Mouse (Mus musculus) MEL (cell line): ENCODE results near the gene Slc38a2. TPM values are rescaled to one million over a fixed set of nuclear protein-coding genes. Genes with fewer than 3 reads are reported as not detected.

Experiments used
- DNase-seq: peaks from one replicate; pipeline ENCODE4 v3.0.0; 2011; ENCODE audit warnings: low read depth, low spot score
- H3K27ac ChIP-seq: 2 replicates; pipeline ENCODE4 v1.5.1; 2012; ENCODE audit warnings: low read depth, mild to moderate bottlenecking, control low read depth, low read length, moderate library complexity; ENCODE audit not compliant: control insufficient read depth
- H3K27me3 ChIP-seq, 2 experiments: fragments of 150-350 bp in 1 of 2; sonication (generic) in 1 of 2; 2 replicates each; pipeline ENCODE4 v1.6.1; 2012; ENCODE audit warnings: low read length in 2 of 2, mild to moderate bottlenecking in 2 of 2, improper control_type of control experiment in 1 of 2, moderate library complexity in 1 of 2; ENCODE audit not compliant: insufficient read depth in 2 of 2, control insufficient read depth in 1 of 2
- H3K36me3 ChIP-seq, 2 experiments: 2 replicates each; pipeline ENCODE4 v1.6.1; 2012 to 2014; ENCODE audit warnings: low read length in 2 of 2, improper control_type of control experiment in 1 of 2, inconsistent platforms in 1 of 2, mild to moderate bottlenecking in 1 of 2; ENCODE audit not compliant: insufficient read depth in 2 of 2, control insufficient read depth in 1 of 2
- H3K4me1 ChIP-seq, 2 experiments: fragments of 150-350 bp in 1 of 2; sonication (generic) in 1 of 2; 2 replicates each; pipeline ENCODE4 v1.6.1; 2012; ENCODE audit warnings: low read length in 2 of 2, improper control_type of control experiment in 1 of 2, mild to moderate bottlenecking in 1 of 2; ENCODE audit not compliant: insufficient read depth in 2 of 2, control insufficient read depth in 1 of 2
- H3K4me3 ChIP-seq, 2 experiments: fragments of 150-350 bp in 1 of 2; sonication (generic) in 1 of 2; 2 replicates each; pipeline ENCODE4 v1.5.1; 2012; ENCODE audit warnings: low read depth in 2 of 2, low read length in 2 of 2, mild to moderate bottlenecking in 2 of 2, moderate library complexity in 2 of 2, control low read depth in 1 of 2, improper control_type of control experiment in 1 of 2; ENCODE audit not compliant: control insufficient read depth in 1 of 2, insufficient read depth in 1 of 2
- H3K79me2 ChIP-seq: 2 replicates; pipeline ENCODE4 v1.6.1; 2012; ENCODE audit warnings: mild to moderate bottlenecking, low read length, moderate library complexity; ENCODE audit not compliant: control insufficient read depth, poor library complexity, insufficient read depth
- H3K9ac ChIP-seq: 2 replicates; pipeline ENCODE4 v1.6.1; 2012; ENCODE audit warnings: low read depth, mild to moderate bottlenecking, control low read depth, low read length, moderate library complexity; ENCODE audit not compliant: control insufficient read depth, poor library complexity, severe bottlenecking
- H3K9me3 ChIP-seq: fragments of 150-350 bp; sonication (generic); replicated peaks from 2 replicates; pipeline ENCODE4 v1.6.1; 2012; ENCODE audit warnings: mild to moderate bottlenecking, low read length, improper control_type of control experiment, moderate library complexity; ENCODE audit not compliant: insufficient read depth
- BHLHE40 ChIP-seq: IDR thresholded peaks from 2 replicates; pipeline ENCODE4 v1.6.1; 2012; ENCODE audit warnings: low read depth, mild to moderate bottlenecking, inconsistent platforms, low read length, improper control_type of control experiment, borderline replicate concordance
- CHD1 ChIP-seq: IDR thresholded peaks from 2 replicates; pipeline ENCODE4 v1.6.1; 2012; ENCODE audit warnings: low read depth, mild to moderate bottlenecking, inconsistent platforms, low read length, improper control_type of control experiment
- CHD2 ChIP-seq: IDR thresholded peaks from 2 replicates; pipeline ENCODE4 v1.6.1; 2011; ENCODE audit warnings: low read length, improper control_type of control experiment
- E2F4 ChIP-seq: IDR thresholded peaks from 2 replicates; pipeline ENCODE4 v1.6.1; 2011; ENCODE audit warnings: low read depth, low read length, improper control_type of control experiment, borderline replicate concordance
- EP300 ChIP-seq, 2 experiments: IDR thresholded peaks; 2 replicates each; pipeline ENCODE4 v1.6.1; 2011; ENCODE audit warnings: improper control_type of control experiment in 2 of 2, low read length in 2 of 2, low read depth in 1 of 2, mild to moderate bottlenecking in 1 of 2
- ETS1 ChIP-seq: IDR thresholded peaks from 2 replicates; pipeline ENCODE4 v1.6.1; 2012; ENCODE audit warnings: low read depth, mild to moderate bottlenecking, inconsistent platforms, low read length, improper control_type of control experiment, moderate library complexity
- GABPA ChIP-seq: IDR thresholded peaks from 2 replicates; pipeline ENCODE4 v1.6.1; 2012; ENCODE audit warnings: low read depth, mild to moderate bottlenecking, inconsistent platforms, low read length, improper control_type of control experiment, moderate library complexity
- JUND ChIP-seq: IDR thresholded peaks from 2 replicates; pipeline ENCODE4 v1.6.1; 2011; ENCODE audit warnings: low read depth, mild to moderate bottlenecking, improper control_type of control experiment, low read length
- MAFK ChIP-seq: IDR thresholded peaks from 2 replicates; pipeline ENCODE4 v1.6.1; 2011; ENCODE audit warnings: low read depth, mild to moderate bottlenecking, low read length, improper control_type of control experiment, borderline replicate concordance
- MAX ChIP-seq: IDR thresholded peaks from 2 replicates; pipeline ENCODE4 v1.6.1; 2011; ENCODE audit warnings: low read length, improper control_type of control experiment
- MAZ ChIP-seq: IDR thresholded peaks from 2 replicates; pipeline ENCODE4 v1.6.1; 2012; ENCODE audit warnings: low read depth, mild to moderate bottlenecking, inconsistent platforms, low read length, improper control_type of control experiment
- MYB ChIP-seq: IDR thresholded peaks from 2 replicates; pipeline ENCODE4 v1.6.1; 2011; ENCODE audit warnings: mild to moderate bottlenecking, low read depth, low read length, improper control_type of control experiment
- MYC ChIP-seq: IDR thresholded peaks from 2 replicates; pipeline ENCODE4 v1.6.1; 2011; ENCODE audit warnings: low read depth, mild to moderate bottlenecking, low read length, improper control_type of control experiment, moderate library complexity
- NELFE ChIP-seq: IDR thresholded peaks from 2 replicates; pipeline ENCODE4 v1.6.1; 2011; ENCODE audit warnings: low read depth, low read length, improper control_type of control experiment
- POLR2A ChIP-seq, 2 experiments: IDR thresholded peaks; 2 replicates each; pipeline ENCODE4 v1.6.1; 2011 to 2012; ENCODE audit warnings: low read length in 2 of 2, mild to moderate bottlenecking in 2 of 2, control low read depth in 1 of 2, improper control_type of control experiment in 1 of 2, low read depth in 1 of 2, moderate library complexity in 1 of 2; ENCODE audit not compliant: control insufficient read depth in 1 of 2, insufficient read depth in 1 of 2, poor library complexity in 1 of 2
- POLR2AphosphoS5 ChIP-seq: IDR thresholded peaks from 2 replicates; pipeline ENCODE4 v1.6.1; 2012; ENCODE audit warnings: low read depth, borderline replicate concordance, mild to moderate bottlenecking, inconsistent platforms, low read length, moderate library complexity, mixed read lengths
- RAD21 ChIP-seq: IDR thresholded peaks from 2 replicates; pipeline ENCODE4 v1.6.1; 2011; ENCODE audit warnings: mild to moderate bottlenecking, low read depth, low read length, improper control_type of control experiment
- SIN3A ChIP-seq: IDR thresholded peaks from 2 replicates; pipeline ENCODE4 v1.6.1; 2012; ENCODE audit warnings: low read length, improper control_type of control experiment, inconsistent platforms
- SMC3 ChIP-seq: IDR thresholded peaks from 2 replicates; pipeline ENCODE4 v1.6.1; 2011; ENCODE audit warnings: low read depth, low read length, improper control_type of control experiment
- UBTF ChIP-seq: IDR thresholded peaks from 2 replicates; pipeline ENCODE4 v1.6.1; 2012; ENCODE audit warnings: low read depth, mild to moderate bottlenecking, inconsistent platforms, low read length, improper control_type of control experiment, moderate library complexity, borderline replicate concordance; ENCODE audit not compliant: insufficient read depth
- USF1 ChIP-seq: IDR thresholded peaks from 2 replicates; pipeline ENCODE4 v1.6.1; 2014; ENCODE audit warnings: low read depth, mild to moderate bottlenecking, inconsistent platforms, low read length, improper control_type of control experiment, moderate library complexity
- ZMIZ1 ChIP-seq: IDR thresholded peaks from 2 replicates; pipeline ENCODE4 v1.6.1; 2012; ENCODE audit warnings: low read depth, mild to moderate bottlenecking, inconsistent platforms, low read length, improper control_type of control experiment, moderate library complexity
- ZNF384 ChIP-seq: IDR thresholded peaks from 2 replicates; pipeline ENCODE4 v1.6.1; 2012; ENCODE audit warnings: low read depth, mild to moderate bottlenecking, inconsistent platforms, low read length, improper control_type of control experiment
- polyA plus RNA-seq, 2 experiments: library from polyadenylated mRNA; stranded (reverse) in 1 of 2; unstranded in 1 of 2; fragments of >175 nt in 1 of 2; fragments of >200 nt in 1 of 2; gene quantifications; 2 replicates each; pipeline versions ENCODE4 v1.2.1 to v1.2.4; 2012; ENCODE audit warnings: low replicate concordance in 2 of 2, low read depth in 1 of 2; ENCODE audit not compliant: insufficient read length in 2 of 2, insufficient read depth in 1 of 2, missing spikeins in 1 of 2
- total RNA-seq: library from RNA; depleted of rRNA; stranded (reverse); fragments of 300-350 nt; gene quantifications from 2 replicates; pipeline ENCODE4 v1.2.3, GENCODE M21; 2012

The Slc38a2 gene
- total and polyA plus RNA-seq, 3 experiments, result 80.6 to 590 (median 177) TPM

- peak; percentile 42; the same call in 1 of the 2 replicates for TF ChIP-seq MYB
- peak; percentile 50; the same call in 1 of the 2 replicates for TF ChIP-seq POLR2AphosphoS5
- TF ChIP-seq UBTF, result 0 out of 2 replicates have a peak, but pooled peaks have one; percentile 88
- peak; percentile 88 for TF ChIP-seq MAX
- TF ChIP-seq NELFE, result peak; percentile 79
- 0 out of 2 replicates have a peak, but pooled peaks have one; percentile 17 for TF ChIP-seq CHD2
- no peak; the same call in 1 of the 2 replicates for TF ChIP-seq RAD21
- peak; percentile 50 for TF ChIP-seq BHLHE40
- TF ChIP-seq SMC3, result peak; percentile 23
- no peak for TF ChIP-seq MAFK
- TF ChIP-seq JUND, result no peak
- TF ChIP-seq ETS1, result peak; percentile 65
- TF ChIP-seq EP300 (IDR thresholded peaks at IDR 0.05; ENCODE audit: low read depth in 1 of 2, low read length in 2 of 2), result peak in 1 of 2 experiments; percentile 30; a peak in 3 of 4 replicates
- peak; percentile 45; the same call in 1 of the 2 replicates for TF ChIP-seq E2F4
- TF ChIP-seq MAZ, result peak; percentile 99
- peak; percentile 15 for TF ChIP-seq SIN3A
- TF ChIP-seq MYC, result no peak
- 0 out of 2 replicates have a peak, but pooled peaks have one; percentile 4 for TF ChIP-seq ZNF384
- peak; percentile 97 for TF ChIP-seq USF1
- no peak; the same call in 1 of the 2 replicates for TF ChIP-seq CHD1
- TF ChIP-seq ZMIZ1, result peak; percentile 94
Measured at GRCm38 (mm10) chr15:96698658-96699448, 677 bp downstream of the Slc38a2 start (continued).

GRCm38 (mm10) chr15:96697901-96698657 lies 1.5 kb downstream of the Slc38a2 start:
- Histone ChIP-seq H3K9me3 (no peaks in the 10 kb centered on the region), H3K9ac (peak overlapping the region; percentile 98), H3K4me3 (peak overlapping the region; percentile 74 to 86), H3K4me1 (peaks cover 8 to 36% of the 10 kb centered on the region in 2 experiments; a peak in 3 of 4 replicates), H3K79me2 (peaks cover 65% of the 10 kb centered on the region), H3K27me3 (no peaks in the 10 kb centered on the region), H3K27ac (peak overlapping the region; percentile 91), H3K36me3 (peaks cover 53 to 54% of the 10 kb centered on the region in 2 experiments)
- TF ChIP-seq GABPA, result no peak
- peak in 1 of 2 experiments; percentile 3; a peak in 1 of 4 replicates for TF ChIP-seq POLR2A (IDR thresholded peaks at IDR 0.05; ENCODE audit: control insufficient read depth in 1 of 2, insufficient read depth in 1 of 2, low read depth in 1 of 2, low read length in 2 of 2, poor library complexity in 1 of 2)
- peak; percentile 24; the same call in 1 of the 2 replicates for TF ChIP-seq ZNF384
- DNase-seq, result no peak
